Mouse (Mus musculus) lung, adult 10 weeks (tissue): ENCODE measurements around the gene Pdcl. TPM values are rescaled to one million over a fixed set of nuclear protein-coding genes. Genes with fewer than 3 reads are reported as not detected.

Source experiments
- polyA plus RNA-seq: library from polyadenylated mRNA; stranded (reverse); fragments of 350-450 nt; fragmentation: Illumina TruSeq; extraction: RNeasy Lipid Tissue Mini Kit (QIAGEN cat#74804); gene quantifications from one replicate; pipeline ENCODE4 v1.2.3, GENCODE M21; 2014; ENCODE audit warnings: low read depth, low replicate concordance; ENCODE audit not compliant: insufficient read depth

Gene Pdcl
- polyA plus RNA-seq = 21.4 TPM

GRCm38 (mm10) chr2:37358633-37359540, at the start of gene Pdcl:
TSS of gene Pdcl (minus strand) at chr2:37359332.

GRCm38 (mm10) chr2:37326215-37326614, 32.9 kb downstream of the Pdcl start, which contains the start of gene Olfr368:
TSS of gene Olfr368 (plus strand) at chr2:37326515.

Other genes starting within 250 kb of the Pdcl start
- not detected for gene Olfr362, start 241.4 kb downstream of the Pdcl start, polyA plus RNA-seq
- gene Olfr364-ps1, start 220.0 kb downstream of the Pdcl start, polyA plus RNA-seq = not detected
- not detected for gene Olfr365, start 171.1 kb downstream of the Pdcl start, polyA plus RNA-seq
- not detected for gene Olfr366, start 147.8 kb downstream of the Pdcl start, polyA plus RNA-seq
- gene Olfr368, start 32.8 kb downstream of the Pdcl start, polyA plus RNA-seq = not detected
- 6.0 TPM for gene Rc3h2, start 63.6 kb upstream of the Pdcl start, polyA plus RNA-seq
- gene Zbtb26, start 83.8 kb upstream of the Pdcl start, polyA plus RNA-seq = 1.7 TPM
- 5.9 TPM for gene Zbtb6, start 83.8 kb upstream of the Pdcl start, polyA plus RNA-seq
- gene Rabgap1, start 83.9 kb upstream of the Pdcl start, polyA plus RNA-seq = 12.2 TPM
- gene Gpr21, start 157.0 kb upstream of the Pdcl start, polyA plus RNA-seq = 0.22 TPM